In genomic region chr12:107998746-107999145, GRCm38 (mm10) we compare ENCODE assay signal across 9 mouse cellular contexts. TPM values are rescaled to one million over a fixed set of nuclear protein-coding genes. Genes with fewer than 3 reads are reported as not detected.
DNase-seq lines count a peak whose midpoint lies in the region; ATAC-seq lines count a peak whose summit lies in the region.
"Had no signal": no experiment of that assay in that cellular context is flagged by ENCODE, and none has a peak within 500 bp of the region (broad histone marks: within the 10 kb centered on the region; RNA-seq: fewer than 3 reads in every experiment).

No protein-coding gene starts in this region.

- H3K9ac ChIP-seq in hindbrain, embryonic 15.5 days: no peak overlapping the region

- peak overlapping the region; percentile 86 for H3K4me3 ChIP-seq in hindbrain, embryonic 15.5 days
- H3K4me3 ChIP-seq: erythroblast, embryonic 14.5 days had no signal

- H3K27ac ChIP-seq in hindbrain, embryonic 15.5 days (replicated peaks): 0 out of 2 replicates have a peak overlapping the region, but pooled peaks have one; percentile 59

- H3K36me3 ChIP-seq in hindbrain, embryonic 15.5 days: no peaks in the 10 kb centered on the region

- ATAC-seq in frontal cortex, adult (ENCODE audit: low TSS enrichment): peak; percentile 71
- ATAC-seq in hindbrain, embryonic 15.5 days (ENCODE audit: low FRiP score, low read depth): no peak

- peaks cover 42% of the 10 kb centered on the region for H3K4me1 ChIP-seq in hindbrain, embryonic 15.5 days (replicated peaks)

- 1% methylated on average over 20 of the region's 20 CpGs for WGBS in hindbrain, embryonic 15.5 days

- H3K27me3 ChIP-seq in hindbrain, embryonic 15.5 days: no peaks in the 10 kb centered on the region

- peak; percentile 66 for DNase-seq in Muller cell, postnatal 12 days (ENCODE audit: inconsistent ontology term)
- peak; percentile 65 for DNase-seq in cerebellum, adult 8-10 months
- DNase-seq in layer of hippocampus, postnatal 25 days (ENCODE audit: extremely low spot score in 1 of 2, low spot score in 1 of 2): peak; percentile 85 to 90
- DNase-seq in lung, postnatal 4 days: peak; percentile 75 to 83
- peak; percentile 90 to 92 for DNase-seq in right cerebral cortex, postnatal 10 days (ENCODE audit: low spot score in 2 of 2)
- peak; percentile 79 for DNase-seq in urinary bladder, adult 2 months (ENCODE audit: low spot score)

- H3K9me3 ChIP-seq in hindbrain, embryonic 15.5 days: no peaks in the 10 kb centered on the region

- peak overlapping the region; percentile 98 for H3K4me2 ChIP-seq in hindbrain, embryonic 15.5 days

RNA-seq across cellular contexts. Expression of gene Bcl11b, which starts 4.7 kb away (rescaled TPM):
- 20.5 and 24.4 TPM in 2 replicates for polyA plus RNA-seq in hindbrain, embryonic 15.5 days (2015; fragmentation: Nextera tagmentation; extraction: Ambion mirVana)
- 100 to 1,000 TPM; 131 to 149 TPM for total RNA-seq in layer of hippocampus, postnatal 25 days (2021)
- polyA plus RNA-seq in urinary bladder, adult 2 months (2012; rRNA removed): 0.44 and 0.77 TPM in 2 replicates
- polyA plus RNA-seq: erythroblast, embryonic 14.5 days had no signal

Comparison
In these comparisons a context has a peak if more than half of its experiments do, and no peak if none do; other contexts are left out.
1. RNA of gene Bcl11b, which starts 4.7 kb away (polyA plus RNA-seq): 20.5 to 24.4 TPM in hindbrain, embryonic 15.5 days; 0.44 to 0.77 TPM in urinary bladder, adult 2 months; every median in the first group is over 10 times any median in the second.
2. Peak in every context shown above with its lines, with median percentiles within 50 percentile points of each other: DNase-seq.